Mouse (Mus musculus) liver, embryonic 15.5 days (tissue): ENCODE data around the gene Foxi1. TPM values are rescaled to one million over a fixed set of nuclear protein-coding genes. Genes with fewer than 3 reads are reported as not detected.

ENCODE experiments used
- ATAC-seq: fragments of 200-750 bp; cut with Nextera tagmentation; 2 replicates; pipeline ENCODE4 v1.8.0; 2017; ENCODE audit warnings: moderate number of reproducible peaks, mild to moderate bottlenecking, moderate library complexity; ENCODE audit not compliant: insufficient read depth
- H3K27ac ChIP-seq: fragments of 300-500 bp; sonication (generic); replicated peaks from 2 replicates; pipeline ENCODE4 v1.5.1; 2015; ENCODE audit warnings: mild to moderate bottlenecking, inconsistent platforms
- H3K27me3 ChIP-seq: fragments of 300-500 bp; sonication (generic); 2 replicates; pipeline ENCODE4 v1.6.1; 2015; ENCODE audit warnings: mild to moderate bottlenecking, inconsistent platforms
- H3K36me3 ChIP-seq: fragments of 300-500 bp; sonication (generic); replicated peaks from 2 replicates; pipeline ENCODE4 v1.6.1; 2015; ENCODE audit warnings: moderate library complexity, mild to moderate bottlenecking, inconsistent platforms
- H3K4me1 ChIP-seq: fragments of 300-500 bp; sonication (generic); replicated peaks from 2 replicates; pipeline ENCODE4 v1.6.1; 2015; ENCODE audit warnings: inconsistent platforms
- H3K4me2 ChIP-seq: fragments of 300-500 bp; sonication (generic); 2 replicates; pipeline ENCODE4 v1.6.1; 2015; ENCODE audit warnings: moderate library complexity, mild to moderate bottlenecking, inconsistent platforms
- H3K4me3 ChIP-seq: fragments of 300-500 bp; sonication (generic); replicated peaks from 2 replicates; pipeline ENCODE4 v1.5.1; 2015; ENCODE audit warnings: mild to moderate bottlenecking, inconsistent platforms
- H3K9ac ChIP-seq: fragments of 300-500 bp; sonication (generic); 2 replicates; pipeline ENCODE4 v1.6.1; 2015; ENCODE audit warnings: moderate library complexity, mild to moderate bottlenecking, inconsistent platforms
- H3K9me3 ChIP-seq: fragments of 300-500 bp; sonication (generic); replicated peaks from 2 replicates; pipeline ENCODE4 v1.6.1; 2016; ENCODE audit warnings: inconsistent platforms
- WGBS: fragments of 180-500 bp; shearing (Covaris S2); methylation state at CpG from one replicate; pipeline ENCODE4 v1.1.7; 2015; ENCODE audit warnings: mixed read lengths; ENCODE audit not compliant: insufficient replicate concordance; 5-methylcytosine and 5-hydroxymethylcytosine counted together
- polyA plus RNA-seq: library from polyadenylated mRNA; unstranded; fragments of >200 nt; fragmentation: Nextera tagmentation; extraction: Ambion mirVana; gene quantifications from 2 replicates; pipeline ENCODE4 v1.2.1, GENCODE M21; 2015

The Foxi1 gene
- polyA plus RNA-seq, 1 experiment from 2014 or later, result not detected

GRCm38 (mm10) chr11:34155235-34155634 lies 52.7 kb downstream of the Foxi1 start:
- H3K9me3 ChIP-seq, result no peaks in the 10 kb centered on the region
- no peaks in the 10 kb centered on the region for H3K4me1 ChIP-seq
- no peak overlapping the region for H3K4me2 ChIP-seq
- H3K27ac ChIP-seq, result no peak overlapping the region
- 66% methylated on average over 7 of the region's 7 CpGs for WGBS
- H3K36me3 ChIP-seq, result no peaks in the 10 kb centered on the region
- H3K27me3 ChIP-seq, result no peaks in the 10 kb centered on the region
- no peak for ATAC-seq
- H3K4me3 ChIP-seq, result no peak overlapping the region
- no peak overlapping the region for H3K9ac ChIP-seq

Other genes starting within 250 kb of the Foxi1 start
- 0.03 TPM in 1 of 2 replicates, not detected in the other for gene Kcnmb1, start 245.1 kb downstream of the Foxi1 start, polyA plus RNA-seq
- 0.16 and 0.51 TPM in 2 replicates for gene Kcnip1, start 214.9 kb downstream of the Foxi1 start, polyA plus RNA-seq
- gene Lcp2, start 161.2 kb downstream of the Foxi1 start, polyA plus RNA-seq, result 8.1 and 10.0 TPM in 2 replicates
- gene 4930469K13Rik, start 109.5 kb downstream of the Foxi1 start, polyA plus RNA-seq, result not detected in 2 replicates
- gene Fam196b, start 106.7 kb upstream of the Foxi1 start, polyA plus RNA-seq, result 0.09 and 0.10 TPM in 2 replicates